Mouse (Mus musculus) cerebellum, adult 2 months (tissue): Measurements from ENCODE around the gene Timm17b.

Source experiments
- CTCF ChIP-seq: fragments of 200-500 bp; IDR thresholded peaks from 2 replicates; pipeline ENCODE4 v1.5.1; 2011; ENCODE audit warnings: low read depth, mild to moderate bottlenecking, control low read depth, low read length, moderate library complexity, borderline replicate concordance; ENCODE audit not compliant: insufficient read depth
- POLR2A ChIP-seq: fragments of 200-500 bp; IDR thresholded peaks from 2 replicates; pipeline ENCODE4 v1.6.1; 2011; ENCODE audit warnings: low read length, control low read depth, borderline replicate concordance; ENCODE audit not compliant: insufficient read depth

- TF ChIP-seq CTCF (no peak), POLR2A (no peak)
These were observed 32.0 kb upstream of the Timm17b start for GRCm38 (mm10) chrX:7867141-7867540.
